Mouse (Mus musculus) forebrain, embryonic 11.5 days (tissue): Measurements from ENCODE around the gene Sun3. TPM values are rescaled to one million over a fixed set of nuclear protein-coding genes. Genes with fewer than 3 reads are reported as not detected.

ENCODE experiments used
- ATAC-seq: fragments of 200-750 bp; cut with Nextera tagmentation; replicated peaks from 2 replicates; pipeline ENCODE4 v1.8.0; 2017; ENCODE audit warnings: moderate TSS enrichment; ENCODE audit not compliant: low FRiP score
- DNase-seq: peaks from one replicate; pipeline ENCODE4 v3.0.0-alpha.2; 2017; ENCODE audit warnings: low spot score
- H3K27ac ChIP-seq: fragments of 300-500 bp; sonication (generic); 2 replicates; pipeline ENCODE4 v1.5.1; 2014; ENCODE audit warnings: low read depth, low read length
- H3K27me3 ChIP-seq: fragments of 300-500 bp; sonication (generic); 2 replicates; pipeline ENCODE4 v1.6.1; 2014; ENCODE audit warnings: mild to moderate bottlenecking, low read length, mixed read lengths; ENCODE audit not compliant: control insufficient read depth, insufficient read depth
- H3K36me3 ChIP-seq: fragments of 300-500 bp; sonication (generic); 2 replicates; pipeline ENCODE4 v1.6.1; 2014; ENCODE audit warnings: mild to moderate bottlenecking, low read length, moderate library complexity, mixed read lengths; ENCODE audit not compliant: control insufficient read depth, insufficient read depth
- H3K4me1 ChIP-seq: fragments of 300-500 bp; sonication (generic); replicated peaks from 2 replicates; pipeline ENCODE4 v1.6.1; 2014; ENCODE audit warnings: low read length, mixed read lengths; ENCODE audit not compliant: control insufficient read depth, insufficient read depth
- H3K4me2 ChIP-seq: fragments of 300-500 bp; sonication (generic); 2 replicates; pipeline ENCODE4 v1.6.1; 2014; ENCODE audit warnings: low read depth, mild to moderate bottlenecking, low read length, moderate library complexity, mixed read lengths; ENCODE audit not compliant: severe bottlenecking
- H3K4me3 ChIP-seq: fragments of 300-500 bp; sonication (generic); 2 replicates; pipeline ENCODE4 v1.5.1; 2014; ENCODE audit warnings: low read depth, low read length
- H3K9ac ChIP-seq: fragments of 300-500 bp; sonication (generic); 2 replicates; pipeline ENCODE4 v1.6.1; 2014; ENCODE audit warnings: low read length
- H3K9me3 ChIP-seq: fragments of 300-500 bp; sonication (generic); 2 replicates; pipeline ENCODE4 v1.6.1; 2016; ENCODE audit warnings: low read length, mixed read lengths; ENCODE audit not compliant: control insufficient read depth
- WGBS: fragments of 180-500 bp; shearing (Covaris S2); extraction: QIAGEN DNeasy Blood & Tissue Kit; methylation state at CpG from one replicate; pipeline ENCODE4 v1.1.7; 2014; 5-methylcytosine and 5-hydroxymethylcytosine counted together
- polyA plus RNA-seq: library from polyadenylated mRNA; unstranded; fragments of >200 nt; fragmentation: Nextera tagmentation; extraction: Ambion mirVana; gene quantifications from 2 replicates; pipeline ENCODE4 v1.2.1, GENCODE M21; 2014

The Sun3 gene
- not detected in 2 replicates for polyA plus RNA-seq

- WGBS: 1% methylated on average over 18 of the region's 18 CpGs
- Histone ChIP-seq H3K4me1 (0 out of 2 replicates have a peak, but pooled peaks cover 2% of the 10 kb centered on the region), H3K27me3 (peaks cover 5% of the 10 kb centered on the region; the same call in 1 of the 2 replicates), H3K9ac (peak within 1 kb of the TSS; percentile 54), H3K4me2 (peak within 1 kb of the TSS; percentile 96), H3K4me3 (peak within 1 kb of the TSS; percentile 46), H3K36me3 (no peaks in the 10 kb centered on the region), H3K9me3 (no peaks in the 10 kb centered on the region), H3K27ac (no peak within 1 kb of the TSS)
- peak; percentile 78 for ATAC-seq
- no peak for DNase-seq
Observed at GRCm38 (mm10) chr11:9048703-9049060, at the start of gene Sun3. TSS of gene Sun3 (minus strand) at chr11:9048991.

GRCm38 (mm10) chr11:9076444-9076843, 27.7 kb upstream of the Sun3 start:
- Histone ChIP-seq H3K27ac (no peak overlapping the region), H3K9ac (no peak overlapping the region), H3K36me3 (no peaks in the 10 kb centered on the region), H3K27me3 (no peaks in the 10 kb centered on the region), H3K4me2 (no peak overlapping the region), H3K4me3 (no peak overlapping the region), H3K9me3 (no peaks in the 10 kb centered on the region), H3K4me1 (no peaks in the 10 kb centered on the region)
- WGBS: 90% methylated on average over 3 of the region's 3 CpGs
- ATAC-seq (no peak), DNase-seq (no peak)

DNA sequence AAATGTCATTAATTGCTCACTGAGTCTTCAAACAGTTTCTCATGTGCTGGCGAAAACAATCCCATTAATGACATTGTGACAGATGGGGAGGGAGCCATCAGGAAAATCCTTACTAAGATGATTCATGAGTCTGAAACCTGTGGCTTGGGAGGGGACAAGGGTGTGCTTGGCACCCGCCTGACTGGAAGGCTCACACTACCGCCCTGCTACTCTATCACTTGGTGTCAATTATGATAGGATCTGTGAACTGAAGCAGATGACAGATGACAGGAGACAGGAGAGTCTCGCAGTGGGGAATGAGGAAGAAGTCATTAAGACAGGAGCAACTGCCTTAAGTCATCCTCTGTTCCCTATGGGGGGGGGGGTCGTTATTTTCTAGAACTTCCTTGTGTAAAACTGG, 11.7 kb upstream of the Sun3 start:
- Histone ChIP-seq H3K4me3 (no peak overlapping the region), H3K36me3 (no peaks in the 10 kb centered on the region), H3K27ac (no peak overlapping the region), H3K27me3 (no peaks in the 10 kb centered on the region), H3K9me3 (no peaks in the 10 kb centered on the region), H3K4me2 (no peak overlapping the region), H3K4me1 (no peaks in the 10 kb centered on the region), H3K9ac (no peak overlapping the region)
- ATAC-seq (no peak), DNase-seq (no peak)
- WGBS: 70% methylated on average over 5 of the region's 5 CpGs

DNA sequence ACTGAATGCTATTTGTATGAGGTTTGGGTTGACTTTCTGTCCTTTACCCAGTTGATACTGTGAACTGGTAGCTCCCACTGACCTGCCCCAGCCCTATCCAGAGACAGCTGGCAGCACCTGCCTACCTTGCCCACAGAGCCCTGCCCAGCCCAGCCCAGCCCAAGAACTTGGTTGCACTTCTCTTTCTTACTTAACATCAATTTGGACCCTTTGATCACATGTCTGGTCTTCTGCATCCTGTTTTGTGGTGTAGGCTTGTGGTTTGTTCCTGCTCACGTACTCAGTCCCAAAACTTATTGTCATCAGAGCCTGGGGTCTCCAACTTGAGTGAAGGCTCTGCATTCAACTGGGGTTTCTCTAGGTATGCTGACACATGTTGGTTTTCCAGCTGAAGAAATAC, 11.2 kb upstream of the Sun3 start:
- H3K4me2 ChIP-seq: no peak overlapping the region
- no peak overlapping the region for H3K4me3 ChIP-seq
- no peaks in the 10 kb centered on the region for H3K4me1 ChIP-seq
- no peak overlapping the region for H3K9ac ChIP-seq
- DNase-seq: no peak
- no peak for ATAC-seq
- H3K36me3 ChIP-seq: no peaks in the 10 kb centered on the region
- H3K27me3 ChIP-seq: no peaks in the 10 kb centered on the region
- 81% methylated on average over 1 of the region's 1 CpGs for WGBS
- no peak overlapping the region for H3K27ac ChIP-seq
- H3K9me3 ChIP-seq: no peaks in the 10 kb centered on the region

GRCm38 (mm10) chr11:9057711-9058110, 8.9 kb upstream of the Sun3 start:
- 94% methylated on average over 4 of the region's 4 CpGs for WGBS
- no peaks in the 10 kb centered on the region for H3K27me3 ChIP-seq
- H3K4me1 ChIP-seq: no peaks in the 10 kb centered on the region
- H3K4me2 ChIP-seq: no peak overlapping the region
- no peak for ATAC-seq
- DNase-seq: no peak
- no peaks in the 10 kb centered on the region for H3K36me3 ChIP-seq
- no peaks in the 10 kb centered on the region for H3K9me3 ChIP-seq
- no peak overlapping the region for H3K9ac ChIP-seq
- H3K4me3 ChIP-seq: no peak overlapping the region
- no peak overlapping the region for H3K27ac ChIP-seq

DNA sequence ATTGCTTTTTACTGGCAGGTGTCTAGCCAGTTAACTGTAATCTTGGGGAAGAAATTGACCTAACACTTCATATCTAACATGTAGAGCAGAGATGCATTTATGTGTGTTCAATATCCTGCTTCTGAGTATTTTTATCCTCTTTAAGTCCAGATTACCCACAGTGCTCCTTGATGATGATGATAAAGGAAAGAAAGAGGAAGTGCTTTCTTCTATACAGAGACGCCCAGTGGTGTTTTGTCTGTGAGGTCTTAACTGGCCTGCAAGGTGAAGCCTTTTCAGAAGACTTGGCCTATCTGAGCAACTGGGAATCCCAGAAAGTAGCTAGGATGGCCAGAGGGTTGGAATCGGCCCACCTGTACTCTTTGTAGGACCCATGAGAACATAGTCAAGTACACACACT, 8.1 kb upstream of the Sun3 start:
- H3K27me3 ChIP-seq: no peaks in the 10 kb centered on the region
- H3K4me1 ChIP-seq: no peaks in the 10 kb centered on the region
- WGBS: 77% methylated on average over 2 of the region's 2 CpGs
- DNase-seq (no peak), ATAC-seq (no peak)
- H3K9ac ChIP-seq: no peak overlapping the region
- no peaks in the 10 kb centered on the region for H3K36me3 ChIP-seq
- no peak overlapping the region for H3K4me2 ChIP-seq
- no peak overlapping the region for H3K4me3 ChIP-seq
- no peaks in the 10 kb centered on the region for H3K9me3 ChIP-seq
- no peak overlapping the region for H3K27ac ChIP-seq

DNA sequence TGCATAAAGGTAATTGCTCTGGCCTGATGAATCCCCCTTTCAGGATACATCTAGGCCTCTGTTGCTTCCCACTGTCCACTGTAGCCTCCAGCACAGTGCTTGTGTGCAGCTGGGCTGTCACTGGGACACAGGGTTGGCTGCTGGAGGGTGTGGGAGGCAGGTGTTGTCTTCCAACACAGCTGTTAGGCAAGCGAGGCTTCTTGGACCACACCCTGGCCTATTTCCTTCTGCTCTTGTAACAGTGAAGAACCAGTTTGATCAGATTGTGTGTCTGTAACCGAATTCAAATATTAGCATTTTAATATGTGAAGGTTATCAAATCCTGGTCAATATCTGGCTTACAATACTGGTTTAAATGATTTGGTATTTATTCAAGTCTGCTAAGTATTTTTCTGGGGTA, 3.1 kb upstream of the Sun3 start:
- Histone ChIP-seq H3K27me3 (peaks cover 5% of the 10 kb centered on the region; the same call in 1 of the 2 replicates), H3K9me3 (no peaks in the 10 kb centered on the region), H3K36me3 (no peaks in the 10 kb centered on the region), H3K4me2 (no peak overlapping the region), H3K27ac (no peak overlapping the region), H3K9ac (no peak overlapping the region), H3K4me1 (0 out of 2 replicates have a peak, but pooled peaks cover 2% of the 10 kb centered on the region), H3K4me3 (no peak overlapping the region)
- 76% methylated on average over 2 of the region's 2 CpGs for WGBS
- no peak for DNase-seq
- ATAC-seq: no peak

DNA sequence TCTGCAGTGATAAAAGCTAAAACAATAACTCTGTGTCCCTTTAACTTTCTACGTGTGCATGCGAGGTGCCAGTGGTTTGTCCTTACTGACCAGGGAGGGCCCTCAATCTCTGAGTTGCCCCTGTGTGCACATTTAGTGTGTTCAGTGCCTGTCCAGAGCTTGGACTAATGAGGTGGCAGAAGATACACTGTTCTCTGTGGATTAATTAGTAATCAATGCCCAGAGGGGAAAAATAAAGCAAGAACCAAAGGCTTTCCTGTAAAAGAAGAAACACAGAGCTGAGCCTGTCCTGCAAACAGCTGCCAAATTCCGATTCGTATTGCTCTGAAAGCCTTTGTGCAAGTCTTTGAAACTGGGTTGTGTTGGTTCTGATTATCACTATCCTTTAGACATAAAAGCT, 1.4 kb upstream of the Sun3 start:
- peaks cover 5% of the 10 kb centered on the region; the same call in 1 of the 2 replicates for H3K27me3 ChIP-seq
- H3K9ac ChIP-seq: no peak overlapping the region
- H3K4me1 ChIP-seq: 0 out of 2 replicates have a peak, but pooled peaks cover 2% of the 10 kb centered on the region
- no peak overlapping the region for H3K27ac ChIP-seq
- no peak overlapping the region for H3K4me3 ChIP-seq
- H3K36me3 ChIP-seq: no peaks in the 10 kb centered on the region
- no peaks in the 10 kb centered on the region for H3K9me3 ChIP-seq
- DNase-seq: no peak
- ATAC-seq: no peak
- 79% methylated on average over 4 of the region's 4 CpGs for WGBS
- no peak overlapping the region for H3K4me2 ChIP-seq

- Histone ChIP-seq H3K4me2 (peak within 1 kb of the TSS; percentile 96), H3K27ac (no peak within 1 kb of the TSS), H3K36me3 (no peaks in the 10 kb centered on the region), H3K27me3 (peaks cover 5% of the 10 kb centered on the region; the same call in 1 of the 2 replicates), H3K4me3 (peak within 1 kb of the TSS; percentile 46), H3K4me1 (0 out of 2 replicates have a peak, but pooled peaks cover 2% of the 10 kb centered on the region), H3K9me3 (no peaks in the 10 kb centered on the region), H3K9ac (peak within 1 kb of the TSS; percentile 54)
- DNase-seq (peak; percentile 92), ATAC-seq (peak; percentile 100)
- 5% methylated on average over 21 of the region's 21 CpGs for WGBS
Observed at GRCm38 (mm10) chr11:9048011-9048702, 634 bp downstream of the Sun3 start, which contains the start of gene Gm11992. TSS of gene Gm11992 (plus strand) at chr11:9048594.
